Mouse (Mus musculus): ENCODE measurements around the gene Tmbim4.

Gene Tmbim4

GRCm38 (mm10) chr10:120246994-120247750 is 45.8 kb downstream of the Tmbim4 start:
- DNase-seq, result peak; percentile 14

- DNase-seq, result no peak
These were observed 49.7 kb downstream of the Tmbim4 start for GRCm38 (mm10) chr10:120250911-120251683.

- DNase-seq, result no peak
These were observed 50.4 kb downstream of the Tmbim4 start for GRCm38 (mm10) chr10:120251791-120252190.

- no peak for DNase-seq
These were observed 51.4 kb downstream of the Tmbim4 start for GRCm38 (mm10) chr10:120252800-120253199.

GRCm38 (mm10) chr10:120257231-120257630 is 55.8 kb downstream of the Tmbim4 start:
- DNase-seq, result peak; percentile 49

- no peak for DNase-seq
These were observed 66.4 kb downstream of the Tmbim4 start for GRCm38 (mm10) chr10:120267790-120268189.

- no peak for DNase-seq
These were observed 68.6 kb downstream of the Tmbim4 start for GRCm38 (mm10) chr10:120269946-120270345.

- peak; percentile 44 for DNase-seq
These were observed 69.4 kb downstream of the Tmbim4 start for GRCm38 (mm10) chr10:120270777-120271176.

GRCm38 (mm10) chr10:120271318-120271717 is 69.9 kb downstream of the Tmbim4 start:
- no peak for DNase-seq

- DNase-seq, result no peak
These were observed 70.5 kb downstream of the Tmbim4 start for GRCm38 (mm10) chr10:120271879-120272269.

GRCm38 (mm10) chr10:120272270-120272883 is 71.0 kb downstream of the Tmbim4 start:
- peak; percentile 31 for DNase-seq

- DNase-seq, result no peak
These were observed 71.9 kb downstream of the Tmbim4 start for GRCm38 (mm10) chr10:120273335-120273734.
